Mouse (Mus musculus): ENCODE data around the gene Orai1. TPM values are rescaled to one million over a fixed set of nuclear protein-coding genes. Genes with fewer than 3 reads are reported as not detected.

Gene Orai1
- polyA plus RNA-seq, 1 experiment = 68.0 TPM

DNA sequence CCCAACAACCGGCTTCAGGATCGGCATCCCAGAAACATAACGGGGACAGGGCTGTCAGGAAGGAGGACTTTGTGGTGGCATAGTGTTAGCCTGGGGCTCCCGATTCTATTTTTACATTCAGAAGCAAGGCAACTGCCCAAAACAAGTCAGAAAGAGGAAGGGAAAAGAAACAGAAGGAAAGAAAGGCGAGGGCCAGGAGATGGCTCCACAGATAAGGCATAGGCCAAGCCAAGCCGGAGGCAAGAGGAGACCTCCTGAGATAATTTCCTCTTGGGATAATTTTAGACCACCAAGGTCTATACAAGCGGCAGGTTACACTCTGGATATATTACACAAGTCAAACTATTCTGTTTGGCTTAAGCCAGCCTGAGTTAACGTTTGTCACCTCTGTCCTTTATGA is 35.9 kb upstream of the Orai1 start:
- Histone ChIP-seq H3K36me3 (ENCODE audit: control insufficient read depth, insufficient read depth, low read length) (no peaks in the 10 kb centered on the region), H3K4me3 (ENCODE audit: control insufficient read depth, low read depth, low read length) (no peak overlapping the region), H3K27ac (ENCODE audit: control insufficient read depth, insufficient read depth, low read depth, low read length) (no peak overlapping the region), H3K4me1 (ENCODE audit: control insufficient read depth, insufficient read depth, low read length) (no peaks in the 10 kb centered on the region), H3K27me3 (ENCODE audit: control insufficient read depth, insufficient read depth, low read length) (no peaks in the 10 kb centered on the region)
- TF ChIP-seq POLR2A (IDR thresholded peaks at IDR 0.05; ENCODE audit: control insufficient read depth, low read depth, low read length) = no peak
- no peak for TF ChIP-seq CTCF (IDR thresholded peaks at IDR 0.05; ENCODE audit: control insufficient read depth, insufficient read depth, insufficient replicate concordance, low read depth, low read length)

DNA sequence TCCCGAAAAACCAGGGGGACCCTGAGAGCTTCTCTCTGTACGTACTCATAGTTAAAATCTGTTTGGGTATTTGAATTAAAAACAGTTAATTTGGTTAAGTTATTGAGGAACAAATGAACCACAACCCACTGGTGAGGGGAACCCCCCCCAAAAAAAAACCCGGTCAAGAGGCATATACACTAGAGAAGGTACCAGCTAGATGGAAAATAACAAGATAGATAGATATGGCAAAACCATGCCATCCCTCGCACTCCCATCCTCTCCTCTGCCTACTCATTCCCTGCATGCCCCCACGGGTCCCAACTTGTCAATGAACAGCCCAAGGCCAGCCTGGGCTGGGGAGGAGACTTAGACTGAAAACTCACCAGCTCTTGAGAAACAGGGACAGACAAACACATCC is 30.4 kb upstream of the Orai1 start:
- peaks cover 6% of the 10 kb centered on the region for H3K27me3 ChIP-seq (ENCODE audit: control insufficient read depth, insufficient read depth, low read length)
- no peaks in the 10 kb centered on the region for H3K36me3 ChIP-seq (ENCODE audit: control insufficient read depth, insufficient read depth, low read length)
- no peak overlapping the region for H3K27ac ChIP-seq (ENCODE audit: control insufficient read depth, insufficient read depth, low read depth, low read length)
- TF ChIP-seq CTCF (IDR thresholded peaks at IDR 0.05; ENCODE audit: control insufficient read depth, insufficient read depth, insufficient replicate concordance, low read depth, low read length) (no peak), POLR2A (IDR thresholded peaks at IDR 0.05; ENCODE audit: control insufficient read depth, low read depth, low read length) (no peak)
- peaks cover 7% of the 10 kb centered on the region; the same call in 1 of the 2 replicates for H3K4me1 ChIP-seq (ENCODE audit: control insufficient read depth, insufficient read depth, low read length)
- no peak overlapping the region for H3K4me3 ChIP-seq (ENCODE audit: control insufficient read depth, low read depth, low read length)

DNA sequence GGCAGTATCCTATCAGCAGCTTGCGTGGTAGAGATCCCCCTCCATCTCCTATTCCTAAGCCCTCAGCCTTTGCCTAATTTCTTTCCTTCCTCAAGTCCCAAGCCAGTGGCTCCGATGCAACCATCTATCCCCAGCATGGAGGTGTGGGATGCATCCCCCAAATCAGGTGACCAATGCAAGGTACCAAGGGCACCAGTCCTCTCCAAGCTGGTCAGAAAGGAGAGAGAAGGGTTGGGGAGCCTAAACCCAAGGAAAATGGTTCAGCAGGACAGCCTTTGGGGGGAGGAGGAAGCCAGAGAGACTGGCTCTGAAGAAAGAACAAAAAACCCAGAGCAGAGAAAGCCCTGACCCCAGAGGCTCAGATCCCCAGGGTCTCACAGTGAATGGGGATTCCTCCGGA is 29.6 kb upstream of the Orai1 start:
- no peaks in the 10 kb centered on the region for H3K36me3 ChIP-seq (ENCODE audit: control insufficient read depth, insufficient read depth, low read length)
- TF ChIP-seq CTCF (IDR thresholded peaks at IDR 0.05; ENCODE audit: control insufficient read depth, insufficient read depth, insufficient replicate concordance, low read depth, low read length) (no peak), POLR2A (IDR thresholded peaks at IDR 0.05; ENCODE audit: control insufficient read depth, low read depth, low read length) (no peak)
- H3K27ac ChIP-seq (ENCODE audit: control insufficient read depth, insufficient read depth, low read depth, low read length) = no peak overlapping the region
- peaks cover 6% of the 10 kb centered on the region for H3K27me3 ChIP-seq (ENCODE audit: control insufficient read depth, insufficient read depth, low read length)
- H3K4me3 ChIP-seq (ENCODE audit: control insufficient read depth, low read depth, low read length) = no peak overlapping the region
- peaks cover 7% of the 10 kb centered on the region; the same call in 1 of the 2 replicates for H3K4me1 ChIP-seq (ENCODE audit: control insufficient read depth, insufficient read depth, low read length)

DNA sequence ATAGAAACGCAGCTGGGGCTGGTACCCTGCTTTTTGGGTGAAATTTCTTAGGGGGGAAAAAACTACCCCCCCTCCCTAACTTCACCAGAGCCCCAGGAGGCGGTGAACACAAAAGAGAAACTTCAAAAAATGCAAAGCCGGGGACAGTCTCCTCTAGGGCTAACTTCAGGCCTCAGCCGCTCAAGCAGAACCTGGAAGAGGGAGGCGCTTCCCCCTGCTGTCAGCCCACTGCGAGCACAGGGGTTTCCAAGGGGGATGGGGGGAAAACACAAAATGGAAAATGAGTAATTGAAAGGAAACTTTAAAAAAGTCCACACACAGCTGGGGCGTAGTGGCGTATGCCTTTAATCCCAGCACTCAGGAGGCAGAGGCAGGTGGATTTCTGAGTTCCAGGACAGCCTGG is 28.8 kb upstream of the Orai1 start:
- H3K4me3 ChIP-seq (ENCODE audit: control insufficient read depth, low read depth, low read length) = peak overlapping the region; percentile 65; the same call in 1 of the 2 replicates

DNA sequence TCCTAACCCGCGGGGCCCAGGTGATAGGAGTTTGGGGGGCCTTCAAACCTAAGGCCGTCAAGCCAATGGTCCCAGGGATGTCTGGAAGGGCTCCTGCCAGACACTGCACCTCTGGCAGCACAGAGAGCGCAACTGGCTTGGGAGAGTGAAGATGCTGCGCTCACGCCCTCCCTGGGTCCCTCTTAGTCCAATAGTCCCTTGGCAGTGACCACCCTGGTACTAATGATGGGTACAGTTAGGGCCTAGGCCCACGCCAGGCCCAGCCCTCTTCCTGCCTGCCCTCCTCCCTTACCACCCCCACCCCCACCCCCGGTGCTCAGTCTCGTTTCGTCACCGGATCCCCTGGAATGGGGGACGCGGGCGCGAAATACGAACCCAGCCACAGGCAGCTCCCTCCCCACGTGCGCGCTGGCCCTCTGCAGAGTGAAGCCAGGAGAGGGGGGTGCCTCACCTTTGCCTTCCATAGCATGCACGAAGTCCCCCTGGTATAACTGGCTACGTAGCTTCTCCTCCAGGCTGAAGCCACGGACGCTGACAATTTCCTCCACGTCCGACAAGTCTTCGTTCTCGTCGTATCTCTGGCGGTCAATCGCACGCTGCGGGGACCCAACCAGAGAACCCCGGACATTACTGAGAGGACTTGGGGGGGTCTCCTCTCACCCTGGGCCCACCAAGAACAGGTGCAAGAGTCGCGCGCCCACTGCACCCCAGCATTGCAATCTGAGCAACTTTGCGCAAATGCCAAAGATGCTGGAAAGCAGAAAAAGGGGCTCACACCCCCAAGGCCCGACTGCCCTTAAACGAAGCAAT is 27.5 kb upstream of the Orai1 start:
- Histone ChIP-seq H3K27ac (ENCODE audit: control insufficient read depth, insufficient read depth, low read depth, low read length) (no peak overlapping the region), H3K36me3 (ENCODE audit: control insufficient read depth, insufficient read depth, low read length) (no peaks in the 10 kb centered on the region), H3K4me1 (ENCODE audit: control insufficient read depth, insufficient read depth, low read length) (peaks cover 7% of the 10 kb centered on the region; the same call in 1 of the 2 replicates), H3K27me3 (ENCODE audit: control insufficient read depth, insufficient read depth, low read length) (peaks cover 6% of the 10 kb centered on the region), H3K4me3 (ENCODE audit: control insufficient read depth, low read depth, low read length) (peak overlapping the region; percentile 65)
- TF ChIP-seq CTCF (IDR thresholded peaks at IDR 0.05; ENCODE audit: control insufficient read depth, insufficient read depth, insufficient replicate concordance, low read depth, low read length) (no peak), POLR2A (IDR thresholded peaks at IDR 0.05; ENCODE audit: control insufficient read depth, low read depth, low read length) (no peak)

More for the DNA sequence above, 28.8 kb upstream of the Orai1 start:
- Histone ChIP-seq H3K36me3 (ENCODE audit: control insufficient read depth, insufficient read depth, low read length) (no peaks in the 10 kb centered on the region), H3K4me1 (ENCODE audit: control insufficient read depth, insufficient read depth, low read length) (peaks cover 7% of the 10 kb centered on the region; the same call in 1 of the 2 replicates), H3K27ac (ENCODE audit: control insufficient read depth, insufficient read depth, low read depth, low read length) (no peak overlapping the region), H3K27me3 (ENCODE audit: control insufficient read depth, insufficient read depth, low read length) (peaks cover 6% of the 10 kb centered on the region)
- TF ChIP-seq POLR2A (IDR thresholded peaks at IDR 0.05; ENCODE audit: control insufficient read depth, low read depth, low read length) (no peak), CTCF (IDR thresholded peaks at IDR 0.05; ENCODE audit: control insufficient read depth, insufficient read depth, insufficient replicate concordance, low read depth, low read length) (no peak)

DNA sequence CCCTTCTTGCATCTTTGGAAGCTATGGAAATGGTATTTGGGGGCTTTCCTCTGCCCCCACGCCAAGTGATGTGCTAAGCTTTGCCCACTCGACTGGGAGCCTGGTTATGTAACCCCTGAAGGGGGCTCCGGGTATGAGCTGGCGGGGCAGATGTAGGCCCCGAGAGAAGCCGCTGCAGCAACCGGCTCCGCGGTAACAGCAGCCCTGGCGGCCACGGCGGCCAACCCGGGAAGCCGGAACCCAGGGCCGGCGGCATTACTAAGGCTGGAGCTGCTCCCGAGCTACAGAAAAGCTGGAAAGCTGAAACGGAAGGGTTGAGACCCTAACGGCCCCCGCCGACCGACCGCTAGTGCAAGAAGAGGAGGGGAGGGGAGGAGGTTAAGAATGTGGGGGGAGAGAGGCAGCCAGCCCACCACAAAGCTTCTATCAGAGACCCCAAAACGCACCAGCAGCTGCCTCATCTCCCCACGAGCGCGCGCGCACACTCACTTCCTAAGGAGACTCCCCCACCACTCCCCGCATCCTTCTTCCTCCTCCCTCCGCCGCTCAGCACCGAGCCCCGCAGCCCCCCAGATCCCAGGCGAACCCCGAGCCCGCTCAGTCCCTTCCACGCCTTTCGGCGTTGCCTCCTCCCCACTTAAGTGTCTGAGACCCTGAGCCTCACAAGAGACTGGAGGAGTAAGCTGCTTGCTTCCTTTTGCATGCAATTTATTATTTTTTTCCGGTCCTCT is 26.7 kb upstream of the Orai1 start:
- no peaks in the 10 kb centered on the region for H3K36me3 ChIP-seq (ENCODE audit: control insufficient read depth, insufficient read depth, low read length)
- TF ChIP-seq CTCF (IDR thresholded peaks at IDR 0.05; ENCODE audit: control insufficient read depth, insufficient read depth, insufficient replicate concordance, low read depth, low read length) = no peak
- no peak for TF ChIP-seq POLR2A (IDR thresholded peaks at IDR 0.05; ENCODE audit: control insufficient read depth, low read depth, low read length)
- H3K27ac ChIP-seq (ENCODE audit: control insufficient read depth, insufficient read depth, low read depth, low read length) = no peak overlapping the region; the same call in 1 of the 2 replicates
- H3K27me3 ChIP-seq (ENCODE audit: control insufficient read depth, insufficient read depth, low read length) = peaks cover 6% of the 10 kb centered on the region
- H3K4me1 ChIP-seq (ENCODE audit: control insufficient read depth, insufficient read depth, low read length) = peaks cover 7% of the 10 kb centered on the region; the same call in 1 of the 2 replicates
- H3K4me3 ChIP-seq (ENCODE audit: control insufficient read depth, low read depth, low read length) = peak overlapping the region; percentile 65

DNA sequence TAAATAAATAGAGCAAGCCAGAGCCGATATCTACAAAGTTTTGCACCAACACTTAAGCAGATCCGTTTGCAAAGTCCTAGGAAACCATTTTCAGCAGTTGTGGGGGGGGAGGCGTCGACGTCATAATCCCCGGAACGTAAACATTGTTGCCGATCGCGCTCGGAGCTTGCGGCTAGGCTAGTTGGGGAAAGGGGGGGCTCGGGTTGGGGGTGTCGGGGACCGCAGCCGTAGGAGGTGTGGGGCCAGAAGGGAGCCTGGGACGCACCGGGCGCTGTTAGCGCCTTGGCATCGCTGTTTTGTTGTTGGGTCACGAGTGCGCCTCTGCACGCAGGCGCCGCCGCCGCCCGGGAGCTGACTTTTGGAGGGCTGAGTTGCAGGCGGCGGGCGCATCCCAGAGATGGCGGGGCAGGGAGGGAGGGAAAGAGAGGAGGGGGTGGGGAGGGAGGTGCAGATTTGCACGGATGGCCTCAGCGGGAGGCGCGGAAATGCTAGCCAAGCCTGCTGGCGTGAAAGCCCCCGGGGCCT is 25.8 kb upstream of the Orai1 start:
- Histone ChIP-seq H3K27ac (ENCODE audit: control insufficient read depth, insufficient read depth, low read depth, low read length) (no peak overlapping the region), H3K36me3 (ENCODE audit: control insufficient read depth, insufficient read depth, low read length) (no peaks in the 10 kb centered on the region), H3K4me1 (ENCODE audit: control insufficient read depth, insufficient read depth, low read length) (peaks cover 7% of the 10 kb centered on the region; the same call in 1 of the 2 replicates), H3K4me3 (ENCODE audit: control insufficient read depth, low read depth, low read length) (peak overlapping the region; percentile 74), H3K27me3 (ENCODE audit: control insufficient read depth, insufficient read depth, low read length) (peaks cover 6% of the 10 kb centered on the region)
- no peak for TF ChIP-seq CTCF (IDR thresholded peaks at IDR 0.05; ENCODE audit: control insufficient read depth, insufficient read depth, insufficient replicate concordance, low read depth, low read length)
- TF ChIP-seq POLR2A (IDR thresholded peaks at IDR 0.05; ENCODE audit: control insufficient read depth, low read depth, low read length) = peak; percentile 60; the same call in 1 of the 2 replicates
